Comparison of ENCODE assay signal across 1 mouse cellular context in genomic region chr12:98973461-98973860, GRCm38 (mm10).
TF ChIP-seq lines count a peak whose summit lies in the region.

No protein-coding gene starts in this region.

TF ChIP-seq in CH12.LX, 34 proteins besides CTCF, POLR2A, EP300 and RAD21 (continued from another document):
- TF ChIP-seq CHD1 (IDR thresholded peaks at IDR 0.05; ENCODE audit: low read depth, low read length) (no peak), CHD2 (IDR thresholded peaks at IDR 0.05; ENCODE audit: low read length) (no peak), MAX (IDR thresholded peaks at IDR 0.05; ENCODE audit: low read length) (no peak), ELF1 (IDR thresholded peaks at IDR 0.05; ENCODE audit: low read depth, low read length) (no peak), KAT2A (IDR thresholded peaks at IDR 0.05; ENCODE audit: insufficient replicate concordance, low read length) (no peak), ZNF384 (IDR thresholded peaks at IDR 0.05; ENCODE audit: low read depth, low read length) (no peak), POLR2AphosphoS2 (IDR thresholded peaks at IDR 0.05; ENCODE audit: low read depth, low read length) (no peak), JUND (conservative IDR thresholded peaks at IDR 0.05; ENCODE audit: low read depth, low read length) (no peak), BHLHE40 (IDR thresholded peaks at IDR 0.05; ENCODE audit: low read depth, low read length) (no peak)
